Mouse (Mus musculus) kidney, adult 2 months (tissue): ENCODE measurements around the gene Tmc6. TPM values are rescaled to one million over a fixed set of nuclear protein-coding genes. Genes with fewer than 3 reads are reported as not detected.

ENCODE experiments used
- DNase-seq: peaks from one replicate; pipeline ENCODE4 v3.0.0; 2021
- H3K27ac ChIP-seq: fragments of 200-500 bp; 2 replicates; pipeline ENCODE4 v1.5.1; 2012; ENCODE audit warnings: low read depth, low read length, control low read depth, inconsistent platforms; ENCODE audit not compliant: insufficient read depth
- H3K27me3 ChIP-seq: fragments of 200-500 bp; replicated peaks from 2 replicates; pipeline ENCODE4 v1.6.1; 2012; ENCODE audit warnings: mild to moderate bottlenecking, moderate library complexity, low read length, inconsistent platforms; ENCODE audit not compliant: control insufficient read depth, insufficient read depth
- H3K36me3 ChIP-seq: fragments of 200-500 bp; 2 replicates; pipeline ENCODE4 v1.6.1; 2012; ENCODE audit warnings: mild to moderate bottlenecking, moderate library complexity, low read length, inconsistent platforms; ENCODE audit not compliant: control insufficient read depth, insufficient read depth
- H3K4me1 ChIP-seq: fragments of 200-500 bp; 2 replicates; pipeline ENCODE4 v1.6.1; 2011; ENCODE audit warnings: low read length; ENCODE audit not compliant: control insufficient read depth, insufficient read depth
- H3K4me3 ChIP-seq: fragments of 200-500 bp; 2 replicates; pipeline ENCODE4 v1.5.1; 2011; ENCODE audit warnings: mild to moderate bottlenecking, low read depth, low read length, control low read depth; ENCODE audit not compliant: insufficient read depth
- CTCF ChIP-seq: fragments of 200-500 bp; conservative IDR thresholded peaks from 2 replicates; pipeline ENCODE4 v1.5.1; 2011; ENCODE audit warnings: low read depth, mild to moderate bottlenecking, control low read depth, low read length, moderate library complexity, mixed read lengths; ENCODE audit not compliant: insufficient read depth, insufficient read length
- POLR2A ChIP-seq: fragments of 200-500 bp; IDR thresholded peaks from one replicate; pipeline ENCODE4 v1.6.1; 2011; ENCODE audit warnings: low read depth, low read length, control low read depth
- WGBS: fragments of 180-500 bp; shearing (Covaris S2); methylation state at CpG from one replicate; pipeline ENCODE4 v1.1.7; 2018; 5-methylcytosine and 5-hydroxymethylcytosine counted together
- polyA plus RNA-seq: library from polyadenylated mRNA; depleted of rRNA; stranded (reverse); fragments of >200 nt; gene quantifications from 2 replicates; pipeline ENCODE4 v1.2.3, GENCODE M21; 2012

Gene Tmc6
- polyA plus RNA-seq, 1 experiment: 48.4 TPM

GRCm38 (mm10) chr11:117810401-117811046, 28.5 kb upstream of the Tmc6 start:
- Histone ChIP-seq H3K27me3 (no peaks in the 10 kb centered on the region), H3K36me3 (no peaks in the 10 kb centered on the region), H3K4me3 (peak overlapping the region; percentile 68), H3K27ac (peak overlapping the region; percentile 43), H3K4me1 (peaks cover 13% of the 10 kb centered on the region; the same call in 1 of the 2 replicates)
- WGBS: under 1% methylated on average over 21 of the region's 21 CpGs
- DNase-seq: peak; percentile 96
- TF ChIP-seq POLR2A (no peak), CTCF (peak; percentile 60)

DNA sequence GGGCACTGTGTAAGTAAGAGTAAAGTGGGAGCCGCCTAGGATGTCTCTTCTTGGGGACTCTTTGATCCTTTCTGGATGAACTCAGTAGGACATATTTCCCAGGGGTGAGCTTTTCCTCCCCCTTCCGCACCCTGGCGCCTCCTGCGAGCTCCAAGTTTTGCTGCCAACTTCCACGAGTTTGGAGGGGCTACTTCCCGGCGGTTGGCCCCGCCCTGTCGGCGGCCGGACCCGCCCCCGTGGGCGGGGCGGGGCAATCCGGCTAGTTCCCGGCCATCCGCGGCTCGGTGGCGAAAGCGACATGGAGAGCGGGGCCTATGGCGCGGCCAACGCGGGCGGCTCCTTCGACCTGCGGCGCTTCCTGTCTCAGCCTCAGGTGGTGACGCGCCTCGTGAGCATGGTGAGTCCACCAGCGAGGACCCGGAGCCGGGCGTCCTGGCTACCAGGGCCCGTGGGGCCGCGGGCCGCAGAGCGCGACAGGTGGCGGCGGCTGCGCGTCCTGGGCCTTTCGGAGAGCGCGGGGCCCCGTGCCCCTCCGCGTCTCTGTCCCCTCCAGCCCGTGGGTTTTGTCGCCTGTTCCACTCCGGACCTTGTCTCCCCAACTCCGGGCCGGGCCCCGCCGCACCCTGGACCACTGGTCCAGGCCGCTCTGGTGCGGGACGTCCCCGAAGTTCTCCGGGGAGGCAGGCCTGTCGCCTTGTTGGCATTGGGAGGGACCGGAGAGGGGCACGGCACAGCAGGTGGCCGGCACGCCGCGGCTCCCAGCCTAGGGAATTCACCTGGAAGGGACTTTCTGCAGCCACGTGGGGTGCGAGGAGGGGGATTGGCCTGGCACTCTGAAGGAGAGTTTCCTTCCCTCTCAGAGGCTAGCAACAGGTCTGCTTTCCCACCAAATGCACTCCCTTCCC, 27.7 kb upstream of the Tmc6 start, which contains the start of the genes Gm20708 and Syngr2:
Gm20708 (plus strand) TSS at position 262 of the 905 bp plus-strand sequence.
Syngr2 (plus strand) TSS at position 262 of the 905 bp plus-strand sequence.
- H3K4me3 ChIP-seq: peak within 1 kb of the TSS; percentile 68
- no peaks in the 10 kb centered on the region for H3K27me3 ChIP-seq
- peak within 1 kb of the TSS; percentile 67 for H3K27ac ChIP-seq
- under 1% methylated on average over 75 of the region's 75 CpGs for WGBS
- peak; percentile 84 for DNase-seq
- H3K4me1 ChIP-seq: peaks cover 13% of the 10 kb centered on the region; the same call in 1 of the 2 replicates
- H3K36me3 ChIP-seq: no peaks in the 10 kb centered on the region
- peak; percentile 27 for TF ChIP-seq POLR2A
- no peak for TF ChIP-seq CTCF

DNA sequence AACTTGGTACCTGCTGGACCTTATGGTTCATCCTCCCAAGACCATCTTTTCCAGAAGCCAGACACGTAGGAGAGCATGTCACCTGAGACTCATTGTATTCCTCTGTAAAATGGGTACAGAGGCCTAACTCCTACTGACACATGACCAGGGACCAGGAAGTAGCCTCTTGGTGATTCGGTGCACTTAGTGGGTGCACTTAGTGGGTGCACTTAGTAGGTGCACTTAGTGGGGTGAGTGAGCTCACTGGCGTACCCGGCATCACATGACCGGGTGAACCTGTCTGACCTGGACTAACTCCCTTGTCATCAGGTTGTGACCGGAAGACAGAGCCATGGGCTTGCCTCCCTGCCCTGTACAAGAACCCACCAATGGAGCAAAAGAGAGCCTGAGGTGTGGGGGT, 24.8 kb upstream of the Tmc6 start:
- Histone ChIP-seq H3K4me3 (no peak overlapping the region), H3K27ac (no peak overlapping the region), H3K4me1 (peaks cover 13% of the 10 kb centered on the region; the same call in 1 of the 2 replicates), H3K36me3 (no peaks in the 10 kb centered on the region), H3K27me3 (no peaks in the 10 kb centered on the region)
- WGBS: 96% methylated on average over 6 of the region's 6 CpGs
- no peak for DNase-seq
- no peak for TF ChIP-seq POLR2A
- no peak for TF ChIP-seq CTCF

- no peak overlapping the region for H3K27ac ChIP-seq
- H3K27me3 ChIP-seq: no peaks in the 10 kb centered on the region
- DNase-seq: no peak
- TF ChIP-seq CTCF: no peak
- no peak for TF ChIP-seq POLR2A
- no peaks in the 10 kb centered on the region for H3K36me3 ChIP-seq
- 74% methylated on average over 3 of the region's 3 CpGs for WGBS
- H3K4me3 ChIP-seq: no peak overlapping the region
- no peaks in the 10 kb centered on the region for H3K4me1 ChIP-seq
Observed at GRCm38 (mm10) chr11:117803166-117803688, 21.2 kb upstream of the Tmc6 start.

GRCm38 (mm10) chr11:117801650-117802049, 19.7 kb upstream of the Tmc6 start:
- TF ChIP-seq CTCF: no peak
- no peak for TF ChIP-seq POLR2A
- Histone ChIP-seq H3K27me3 (no peaks in the 10 kb centered on the region), H3K36me3 (no peaks in the 10 kb centered on the region), H3K4me1 (no peaks in the 10 kb centered on the region), H3K27ac (no peak overlapping the region), H3K4me3 (no peak overlapping the region)
- 75% methylated on average over 7 of the region's 7 CpGs for WGBS
- DNase-seq: no peak

GRCm38 (mm10) chr11:117800038-117800437, 18.0 kb upstream of the Tmc6 start:
- H3K4me3 ChIP-seq: no peak overlapping the region
- no peaks in the 10 kb centered on the region for H3K4me1 ChIP-seq
- H3K27ac ChIP-seq: no peak overlapping the region
- H3K36me3 ChIP-seq: no peaks in the 10 kb centered on the region
- WGBS: 86% methylated on average over 7 of the region's 7 CpGs
- DNase-seq: no peak
- no peak for TF ChIP-seq POLR2A
- no peak for TF ChIP-seq CTCF
- H3K27me3 ChIP-seq: no peaks in the 10 kb centered on the region
